Mouse (Mus musculus): ENCODE results near the gene Anxa6. TPM values are rescaled to one million over a fixed set of nuclear protein-coding genes. Genes with fewer than 3 reads are reported as not detected.

The Anxa6 gene
- total RNA-seq, 2 experiments from 2014 or later, result 10.4 to 14.0 TPM

DNA sequence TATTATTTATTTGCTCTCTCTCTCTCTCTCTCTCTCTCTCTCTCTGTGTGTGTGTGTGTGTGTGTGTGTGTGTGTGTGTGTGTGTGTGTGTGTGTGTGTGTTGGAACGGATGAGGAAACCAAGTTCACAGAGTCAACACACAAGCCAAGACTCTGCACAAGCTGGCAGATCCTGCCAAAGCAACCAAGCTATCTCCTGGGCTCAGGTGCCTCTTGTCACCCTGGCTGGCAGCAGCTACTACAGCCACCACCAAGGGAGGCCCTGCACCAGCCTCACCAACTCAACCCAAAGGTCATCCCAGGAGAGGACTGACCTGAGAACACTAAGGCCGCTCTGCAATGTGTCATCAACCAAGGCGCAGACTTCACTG is 96.5 kb downstream of the Anxa6 start:
- ATAC-seq (replicated peaks; ENCODE audit: low FRiP score, poor library complexity, severe bottlenecking), result no peak

DNA sequence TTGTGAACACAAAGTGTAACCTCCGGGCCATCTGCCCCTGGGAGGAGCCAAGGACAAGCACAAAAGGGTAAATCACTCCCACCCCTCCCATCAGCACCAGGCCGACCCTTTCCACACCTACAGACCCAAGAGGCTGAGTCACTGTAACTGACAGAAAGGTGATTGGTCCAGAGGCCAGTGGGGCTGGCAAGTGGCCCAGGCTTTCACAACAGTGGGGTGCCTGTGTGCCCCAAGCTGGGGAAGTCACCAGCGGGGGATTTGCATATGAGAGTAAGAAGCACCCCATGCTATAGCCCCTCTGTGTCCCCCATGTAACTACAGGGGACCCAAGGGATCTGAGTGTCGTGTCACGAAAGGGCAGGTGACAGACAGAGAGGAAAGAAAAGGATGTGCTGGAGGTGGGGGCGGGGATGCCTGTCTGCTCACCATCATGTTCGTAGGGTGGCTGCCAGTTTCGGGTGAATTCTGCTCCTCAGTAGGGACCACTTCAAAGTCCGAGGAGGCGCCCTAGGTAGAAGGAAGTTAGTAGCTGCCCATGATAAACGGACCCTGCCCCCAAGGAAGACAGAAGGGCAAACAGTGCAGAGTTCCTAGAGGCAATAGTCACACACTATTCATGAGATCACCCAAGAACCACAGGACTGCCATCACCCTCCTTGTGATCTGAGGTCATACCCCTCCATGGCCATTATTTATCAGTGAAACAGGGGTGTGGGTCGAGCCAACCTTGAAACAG is 97.0 kb downstream of the Anxa6 start:
- ATAC-seq (replicated peaks; ENCODE audit: low FRiP score, poor library complexity, severe bottlenecking), result no peak

DNA sequence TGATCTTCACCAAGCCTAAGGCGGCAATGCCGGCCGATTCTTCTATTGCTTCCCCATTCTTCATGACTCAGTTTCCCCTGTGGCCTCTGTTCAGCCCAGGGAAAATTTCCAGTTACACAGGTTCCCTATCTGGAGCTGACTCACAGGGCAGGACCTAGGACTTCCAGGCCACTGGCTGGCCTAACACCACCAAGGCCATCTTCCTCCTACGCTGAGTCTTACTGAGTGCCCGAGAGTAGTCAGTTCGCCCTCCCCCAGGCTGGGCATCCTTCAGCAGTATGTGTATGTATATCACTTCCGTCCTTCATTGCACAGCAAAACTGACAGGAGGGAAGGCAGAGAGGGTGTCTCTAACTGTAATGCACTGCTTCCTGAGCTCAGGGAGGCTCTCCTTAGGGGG is 99.0 kb downstream of the Anxa6 start:
- no peak for ATAC-seq (replicated peaks; ENCODE audit: low FRiP score, poor library complexity, severe bottlenecking)

DNA sequence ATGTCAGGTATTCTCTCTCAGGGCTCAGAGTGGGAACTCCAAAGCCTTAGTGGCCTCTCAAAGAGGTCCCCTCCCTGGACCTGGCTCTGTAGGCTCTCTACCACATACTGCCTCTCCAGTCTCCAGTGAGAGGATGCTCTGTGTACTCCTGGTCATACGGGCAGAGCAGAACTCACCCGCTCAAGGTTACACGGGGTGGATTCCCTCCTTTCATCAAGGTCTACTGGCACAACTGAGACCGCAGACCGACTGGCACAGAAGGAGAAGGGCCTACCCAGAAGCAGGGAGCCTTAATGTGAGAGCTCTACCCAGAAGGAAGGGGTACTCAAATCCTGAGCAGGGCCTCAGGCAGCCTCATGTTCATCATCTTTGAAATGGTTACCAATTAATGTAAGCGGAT is 100.7 kb downstream of the Anxa6 start:
- ATAC-seq (replicated peaks; ENCODE audit: low FRiP score, poor library complexity, severe bottlenecking), result no peak

DNA sequence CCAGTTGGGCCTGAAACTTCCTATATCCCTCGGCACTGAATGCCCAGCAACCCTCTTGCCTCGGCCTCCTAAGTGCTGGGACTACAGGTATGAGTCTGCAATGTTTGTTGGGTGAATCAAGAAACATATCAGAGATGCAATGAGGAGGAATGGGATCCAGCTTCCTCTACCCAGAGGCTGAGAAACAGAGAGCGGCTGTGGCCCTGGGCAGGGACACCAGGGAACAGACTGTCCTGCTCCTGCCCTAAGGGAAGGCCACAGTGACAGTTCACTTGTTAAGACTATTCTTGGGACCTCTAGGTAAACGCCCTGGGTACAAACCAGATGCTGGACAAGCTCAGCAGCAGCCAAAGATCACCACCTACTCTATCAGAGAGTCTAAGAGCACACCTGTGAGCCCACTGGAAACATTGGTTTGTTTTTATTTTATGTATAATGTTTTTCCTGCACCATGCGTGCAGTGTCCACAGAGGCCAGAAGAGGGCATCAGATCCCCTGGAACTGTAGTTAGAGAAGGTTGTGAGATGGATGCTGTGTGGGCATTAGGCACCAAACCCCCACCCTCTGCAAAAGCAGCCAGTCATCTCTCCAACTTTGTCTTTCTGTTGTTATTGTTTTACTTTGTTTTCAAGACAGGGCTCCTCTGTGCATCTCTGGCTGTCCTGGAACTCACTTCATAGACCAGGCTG is 101.7 kb downstream of the Anxa6 start:
- no peak for ATAC-seq (replicated peaks; ENCODE audit: low FRiP score, poor library complexity, severe bottlenecking)

DNA sequence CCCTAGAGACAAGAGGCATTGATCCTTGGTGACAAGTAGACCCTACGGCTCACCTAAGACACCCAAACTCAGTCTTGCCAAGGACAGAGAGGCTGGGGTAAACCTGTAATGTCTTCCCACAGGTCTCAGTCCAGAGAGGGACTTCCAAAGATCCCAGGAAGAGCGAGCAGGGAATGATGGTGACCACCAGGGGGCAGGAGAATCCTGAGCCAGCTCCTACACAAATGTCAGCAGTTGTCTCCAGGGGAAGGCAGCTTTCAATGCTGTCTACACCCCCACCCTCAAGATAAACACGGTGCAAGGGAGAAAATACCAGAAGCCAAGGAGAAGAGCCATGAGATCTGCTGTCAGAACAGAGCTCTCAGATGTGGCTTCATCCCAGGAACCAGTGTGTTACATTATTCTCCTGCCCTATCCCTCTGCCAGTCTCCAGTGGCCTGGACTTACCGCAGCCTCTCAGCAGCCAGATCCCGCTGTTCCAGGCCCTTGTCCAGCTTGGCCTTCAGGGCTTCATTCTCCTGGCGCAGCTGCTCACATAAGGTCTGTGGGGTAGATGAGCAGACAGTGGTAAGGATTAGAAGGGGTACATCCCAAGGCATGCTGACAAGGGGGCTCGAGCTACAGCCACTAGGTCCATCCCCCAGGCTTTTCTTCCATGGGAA is 102.8 kb downstream of the Anxa6 start:
- ATAC-seq (replicated peaks; ENCODE audit: low FRiP score, poor library complexity, severe bottlenecking), result no peak

DNA sequence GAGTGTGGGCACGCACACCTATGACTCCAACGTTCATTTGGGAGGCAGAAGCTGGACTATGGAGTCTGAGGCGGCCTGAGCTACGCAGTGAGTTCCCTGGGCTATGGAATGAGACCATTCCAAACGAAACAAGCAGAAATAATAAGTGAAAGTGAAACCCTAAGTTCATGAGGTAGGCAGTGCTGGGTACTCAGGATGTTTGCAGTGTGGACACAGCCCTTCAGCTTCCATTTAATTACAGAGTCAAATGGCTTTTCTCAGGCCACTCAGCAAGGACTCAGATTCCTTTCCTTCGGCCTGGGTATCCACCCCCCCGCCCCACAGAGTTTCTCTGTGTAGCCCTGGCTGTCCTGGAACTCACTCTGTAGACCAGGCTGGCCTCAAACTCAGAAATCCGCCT is 103.5 kb downstream of the Anxa6 start:
- ATAC-seq (replicated peaks; ENCODE audit: low FRiP score, poor library complexity, severe bottlenecking), result no peak

DNA sequence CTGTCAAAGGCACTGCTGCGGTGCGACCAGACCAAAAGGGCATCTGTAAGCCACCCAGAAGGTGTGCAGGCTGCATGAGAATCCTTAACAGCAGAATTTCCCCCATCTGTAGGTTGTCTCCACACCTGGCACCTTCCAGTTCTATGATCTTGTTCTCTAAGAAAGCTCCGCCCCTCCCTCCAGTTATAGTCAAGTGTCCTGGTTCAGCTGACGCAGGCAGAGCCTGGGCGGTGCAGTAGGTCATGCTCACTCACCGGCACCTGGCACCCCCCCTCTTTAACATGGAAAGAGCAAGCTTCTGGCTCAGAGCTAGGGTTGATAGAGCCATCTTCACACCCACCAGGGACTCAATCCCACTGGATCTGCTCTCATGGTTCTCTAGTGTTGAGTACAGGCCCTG is 104.0 kb downstream of the Anxa6 start:
- ATAC-seq (replicated peaks; ENCODE audit: low FRiP score, poor library complexity, severe bottlenecking), result no peak

Other genes with a start within 250 kb of the Anxa6 start
- gene Cdc42se2, start 245.8 kb downstream of the Anxa6 start, total RNA-seq (2015; ENCODE audit: low replicate concordance), result 7.9 and 22.7 TPM in 2 replicates
- gene Cdc42se2, start 245.8 kb downstream of the Anxa6 start, total RNA-seq (2017; ENCODE audit: low replicate concordance), result 14.9 and 16.5 TPM in 2 replicates
- gene Lyrm7, start 172.5 kb downstream of the Anxa6 start, total RNA-seq (2015; ENCODE audit: low replicate concordance), result 1.9 and 5.0 TPM in 2 replicates
- gene Lyrm7, start 172.5 kb downstream of the Anxa6 start, total RNA-seq (2017; ENCODE audit: low replicate concordance), result 1.3 and 5.7 TPM in 2 replicates
- 97.0 and 122 TPM in 2 replicates for gene Hint1, start 167.1 kb downstream of the Anxa6 start, total RNA-seq (2015; ENCODE audit: low replicate concordance)
- gene Hint1, start 167.1 kb downstream of the Anxa6 start, total RNA-seq (2017; ENCODE audit: low replicate concordance), result 67.1 and 108 TPM in 2 replicates
- 20.9 and 32.1 TPM in 2 replicates for gene Gpx3, start 131.0 kb downstream of the Anxa6 start, total RNA-seq (2015; ENCODE audit: low replicate concordance)
- 0.84 and 1.8 TPM in 2 replicates for gene Gpx3, start 131.0 kb downstream of the Anxa6 start, total RNA-seq (2017; ENCODE audit: low replicate concordance)
- gene Tnip1, start 70.5 kb downstream of the Anxa6 start, total RNA-seq (2015; ENCODE audit: low replicate concordance), result 13.6 and 13.8 TPM in 2 replicates
- 20.5 and 25.6 TPM in 2 replicates for gene Tnip1, start 70.5 kb downstream of the Anxa6 start, total RNA-seq (2017; ENCODE audit: low replicate concordance)
- 3.1 and 6.7 TPM in 2 replicates for gene Ccdc69, start 44.7 kb upstream of the Anxa6 start, total RNA-seq (2015; ENCODE audit: low replicate concordance)
- gene Ccdc69, start 44.7 kb upstream of the Anxa6 start, total RNA-seq (2017; ENCODE audit: low replicate concordance), result 6.0 and 6.6 TPM in 2 replicates
- 23.4 and 24.7 TPM in 2 replicates for gene Gm2a, start 64.7 kb upstream of the Anxa6 start, total RNA-seq (2015; ENCODE audit: low replicate concordance)
- 13.7 and 17.2 TPM in 2 replicates for gene Gm2a, start 64.7 kb upstream of the Anxa6 start, total RNA-seq (2017; ENCODE audit: low replicate concordance)
- gene Slc36a3, start 118.3 kb upstream of the Anxa6 start, total RNA-seq (2015; ENCODE audit: low replicate concordance), result not detected in 2 replicates
- gene Slc36a3, start 118.3 kb upstream of the Anxa6 start, total RNA-seq (2017; ENCODE audit: low replicate concordance), result not detected in 2 replicates
- gene Slc36a2, start 151.6 kb upstream of the Anxa6 start, total RNA-seq (2015; ENCODE audit: low replicate concordance), result not detected in 2 replicates
- gene Slc36a2, start 151.6 kb upstream of the Anxa6 start, total RNA-seq (2017; ENCODE audit: low replicate concordance), result 0.34 TPM in 1 of 2 replicates, not detected in the other
- 2.5 and 4.6 TPM in 2 replicates for gene Slc36a1, start 170.9 kb upstream of the Anxa6 start, total RNA-seq (2015; ENCODE audit: low replicate concordance)
- 1.7 and 1.8 TPM in 2 replicates for gene Slc36a1, start 170.9 kb upstream of the Anxa6 start, total RNA-seq (2017; ENCODE audit: low replicate concordance)